8 mouse cellular contexts compared by ENCODE assay signal in the genomic region with DNA sequence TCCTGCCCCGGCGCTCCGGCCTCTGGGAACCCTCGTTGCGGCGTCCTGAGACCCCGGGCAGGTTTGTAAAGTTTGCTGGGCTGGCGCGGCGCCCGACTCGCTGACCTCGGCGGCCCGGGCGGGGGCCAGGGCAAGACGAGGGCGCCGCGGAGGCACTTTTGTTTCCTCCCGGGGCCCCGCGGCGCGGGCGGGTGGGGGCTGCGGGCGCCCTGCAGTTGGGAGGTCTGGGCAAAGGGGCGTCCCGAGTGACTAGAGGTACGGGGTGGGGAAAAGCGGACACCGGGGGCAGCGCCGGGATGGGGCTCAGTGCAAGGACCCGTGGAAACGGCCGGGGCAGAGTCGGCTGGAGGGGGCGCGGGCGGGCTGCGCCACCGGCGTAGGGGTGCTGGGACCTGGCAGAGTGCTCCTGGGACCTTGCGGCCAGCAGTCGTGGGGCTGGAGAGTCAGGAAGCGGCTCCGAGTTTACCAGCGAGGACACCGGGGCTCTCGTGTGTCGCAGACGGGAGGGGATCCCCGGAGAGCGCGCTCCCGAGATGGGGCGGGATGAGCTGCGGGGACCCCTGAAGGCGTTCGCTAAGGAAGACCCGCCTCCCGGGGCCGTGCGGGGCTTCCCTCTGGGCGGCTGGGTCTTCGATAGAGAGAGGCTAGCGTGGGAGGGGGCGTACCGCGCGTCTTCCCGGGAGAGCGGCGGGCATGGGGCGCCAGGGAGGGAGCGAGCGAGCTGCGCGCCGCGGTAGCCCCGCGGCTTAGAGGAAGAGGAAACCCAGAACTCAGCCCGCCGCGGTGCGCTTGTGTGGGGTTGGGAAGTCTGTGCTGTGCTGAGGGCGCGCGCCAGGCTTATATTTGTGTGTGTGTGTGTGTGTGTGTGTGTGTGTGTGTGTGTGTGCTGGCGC. TPM values are rescaled to one million over a fixed set of nuclear protein-coding genes. Genes with fewer than 3 reads are reported as not detected.
DNase-seq lines count a peak whose midpoint lies in the region; ATAC-seq lines count a peak whose summit lies in the region.

No protein-coding gene starts in this region.

- peak; percentile 36 to 40 for DNase-seq in left cerebral cortex, adult 18-20 months (ENCODE audit: low spot score in 2 of 2)
- no peak for DNase-seq in left cerebral cortex, adult 11 months (ENCODE audit: low spot score)
- DNase-seq in kidney, postnatal 4 days = peak; percentile 63 to 75
- peak; percentile 20 for DNase-seq in ovary, adult 18-20 months (ENCODE audit: low spot score)
- DNase-seq in thymus, postnatal 0 days (ENCODE audit: low spot score) = peak; percentile 70

- peak overlapping the region; percentile 96 for H3K4me2 ChIP-seq in embryonic facial prominence, embryonic 12.5 days (replicated peaks)
- peak overlapping the region; percentile 99 for H3K4me2 ChIP-seq in heart, embryonic 15.5 days
- peak overlapping the region; percentile 92 for H3K4me2 ChIP-seq in lung, embryonic 16.5 days (ENCODE audit: low read depth, low read length)

- H3K27me3 ChIP-seq in embryonic facial prominence, embryonic 12.5 days = peaks cover 20% of the 10 kb centered on the region
- peaks cover 8% of the 10 kb centered on the region; the same call in 1 of the 2 replicates for H3K27me3 ChIP-seq in heart, embryonic 15.5 days
- no peaks in the 10 kb centered on the region for H3K27me3 ChIP-seq in lung, embryonic 16.5 days (ENCODE audit: control insufficient read depth, insufficient read depth, low read depth, low read length)

- peak overlapping the region; percentile 68 for H3K9ac ChIP-seq in embryonic facial prominence, embryonic 12.5 days
- peak overlapping the region; percentile 76 for H3K9ac ChIP-seq in heart, embryonic 15.5 days
- peak overlapping the region; percentile 96 for H3K9ac ChIP-seq in lung, embryonic 16.5 days (ENCODE audit: low read length)

- peak overlapping the region; percentile 87 for H3K4me3 ChIP-seq in embryonic facial prominence, embryonic 12.5 days
- H3K4me3 ChIP-seq in heart, embryonic 15.5 days = peak overlapping the region; percentile 85
- H3K4me3 ChIP-seq in lung, embryonic 16.5 days (ENCODE audit: low read length) = peak overlapping the region; percentile 92

- under 1% methylated on average over 87 of the region's 93 CpGs for WGBS in embryonic facial prominence, embryonic 12.5 days
- under 1% methylated on average over 93 of the region's 93 CpGs for WGBS in heart, embryonic 15.5 days
- WGBS in lung, embryonic 16.5 days = under 1% methylated on average over 73 of the region's 93 CpGs

- no peaks in the 10 kb centered on the region for H3K36me3 ChIP-seq in embryonic facial prominence, embryonic 12.5 days
- no peaks in the 10 kb centered on the region for H3K36me3 ChIP-seq in heart, embryonic 15.5 days
- no peaks in the 10 kb centered on the region; the same call in 1 of the 2 replicates for H3K36me3 ChIP-seq in lung, embryonic 16.5 days (ENCODE audit: control insufficient read depth, insufficient read depth, low read length)

- H3K9me3 ChIP-seq in embryonic facial prominence, embryonic 12.5 days = 0 out of 2 replicates have a peak, but pooled peaks cover 4% of the 10 kb centered on the region
- no peaks in the 10 kb centered on the region for H3K9me3 ChIP-seq in heart, embryonic 15.5 days (replicated peaks)
- no peaks in the 10 kb centered on the region for H3K9me3 ChIP-seq in lung, embryonic 16.5 days (ENCODE audit: control insufficient read depth, low read length)

- ATAC-seq in embryonic facial prominence, embryonic 12.5 days (ENCODE audit: insufficient number of reproducible peaks, insufficient read depth, low FRiP score, low TSS enrichment) = peak; percentile 72
- ATAC-seq in heart, embryonic 15.5 days (replicated peaks; ENCODE audit: insufficient number of reproducible peaks, insufficient read depth, low FRiP score, low read depth) = peak; percentile 65
- ATAC-seq in lung, embryonic 16.5 days (ENCODE audit: low read depth) = peak; percentile 68

- H3K4me1 ChIP-seq in embryonic facial prominence, embryonic 12.5 days = no peaks in the 10 kb centered on the region
- peaks cover 21% of the 10 kb centered on the region for H3K4me1 ChIP-seq in heart, embryonic 15.5 days (replicated peaks)
- H3K4me1 ChIP-seq in lung, embryonic 16.5 days (replicated peaks; ENCODE audit: control insufficient read depth, insufficient read depth, low read length) = peaks cover 23% of the 10 kb centered on the region

- H3K27ac ChIP-seq in embryonic facial prominence, embryonic 12.5 days = peak overlapping the region; percentile 63
- H3K27ac ChIP-seq in heart, embryonic 15.5 days = peak overlapping the region; percentile 84
- peak overlapping the region; percentile 95 for H3K27ac ChIP-seq in lung, embryonic 16.5 days (ENCODE audit: low read length)

RNA-seq across cellular contexts. Expression of a gene that starts 0.6 kb away (rescaled TPM):
- total RNA-seq in left cerebral cortex, adult 18-20 months (2021) = 10 to 100 TPM; 64.7 to 66.4 TPM
- polyA plus RNA-seq in embryonic facial prominence, embryonic 12.5 days (2016; fragmentation: Nextera tagmentation; extraction: Ambion mirVana) = 8.2 and 11.1 TPM in 2 replicates
- 10.1 and 17.6 TPM in 2 replicates for polyA plus RNA-seq in heart, embryonic 15.5 days (2015; fragmentation: Nextera tagmentation; extraction: Ambion mirVana)
- 43.9 and 44.3 TPM in 2 replicates for polyA plus RNA-seq in lung, embryonic 16.5 days (2015; fragmentation: Nextera tagmentation; extraction: Ambion mirVana)
- 30.1 and 32.3 TPM in 2 replicates for polyA plus RNA-seq in thymus, postnatal 0 days (2015; fragmentation: Nextera tagmentation; extraction: Ambion mirVana)
